Mouse (Mus musculus) midbrain, embryonic 12.5 days (tissue): ENCODE results near the gene Gm10061. TPM values are rescaled to one million over a fixed set of nuclear protein-coding genes. Genes with fewer than 3 reads are reported as not detected.
"Not testable (repeated sequence)": the region's sequence is repeated elsewhere in the genome, so short reads cannot be mapped to it uniquely, and the experiment has no call there.

ENCODE experiments used
- ATAC-seq: fragments of 200-750 bp; cut with Nextera tagmentation; 2 replicates; pipeline ENCODE4 v1.8.0; 2017; ENCODE audit warnings: low read depth, moderate TSS enrichment, moderate library complexity; ENCODE audit not compliant: low FRiP score
- H3K27ac ChIP-seq: fragments of 300-500 bp; sonication (generic); replicated peaks from 2 replicates; pipeline ENCODE4 v1.5.1; 2016; ENCODE audit warnings: mild to moderate bottlenecking
- H3K27me3 ChIP-seq: fragments of 300-500 bp; sonication (generic); 2 replicates; pipeline ENCODE4 v1.6.1; 2016; ENCODE audit warnings: mild to moderate bottlenecking
- H3K36me3 ChIP-seq: fragments of 300-500 bp; sonication (generic); 2 replicates; pipeline ENCODE4 v1.6.1; 2016
- H3K4me1 ChIP-seq: fragments of 300-500 bp; sonication (generic); 2 replicates; pipeline ENCODE4 v1.6.1; 2016
- H3K4me2 ChIP-seq: fragments of 300-500 bp; sonication (generic); replicated peaks from 2 replicates; pipeline ENCODE4 v1.6.1; 2016; ENCODE audit warnings: mild to moderate bottlenecking, moderate library complexity
- H3K4me3 ChIP-seq: fragments of 300-500 bp; sonication (generic); 2 replicates; pipeline ENCODE4 v1.5.1; 2016; ENCODE audit warnings: mild to moderate bottlenecking
- H3K9ac ChIP-seq: fragments of 300-500 bp; sonication (generic); replicated peaks from 2 replicates; pipeline ENCODE4 v1.6.1; 2016; ENCODE audit warnings: mild to moderate bottlenecking, moderate library complexity
- H3K9me3 ChIP-seq: fragments of 300-500 bp; sonication (generic); 2 replicates; pipeline ENCODE4 v1.6.1; 2016; ENCODE audit warnings: mild to moderate bottlenecking
- WGBS: fragments of 180-500 bp; shearing (Covaris S2); methylation state at CpG from one replicate; pipeline ENCODE4 v1.1.7; 2016; 5-methylcytosine and 5-hydroxymethylcytosine counted together
- polyA plus RNA-seq: library from polyadenylated mRNA; unstranded; fragments of >200 nt; fragmentation: Nextera tagmentation; extraction: Ambion mirVana; gene quantifications from 2 replicates; pipeline ENCODE4 v1.2.1, GENCODE M21; 2016

Gm10061 gene
- polyA plus RNA-seq = not detected in 2 replicates

DNA sequence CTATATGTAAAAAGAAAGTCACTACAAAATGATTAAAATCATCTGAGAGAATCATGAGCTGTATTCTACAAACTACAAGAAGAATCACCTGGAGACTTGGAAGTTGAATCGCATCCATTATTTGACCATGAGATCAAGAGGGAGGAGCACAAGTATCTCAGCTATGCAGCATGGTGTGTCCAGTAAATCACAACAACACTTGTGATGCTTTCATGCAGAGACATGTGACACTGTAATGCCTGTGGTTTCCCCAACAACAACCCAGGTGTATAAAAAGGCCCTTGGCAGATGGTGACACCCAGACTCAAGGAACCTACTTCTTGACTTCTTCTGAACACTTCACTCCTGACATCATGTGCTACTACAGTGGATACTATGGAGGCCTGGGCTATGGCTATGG lies at the start of gene Gm10061:
Gm10061 (plus strand) TSS at position 301 of the 400 bp plus-strand sequence.
- Histone ChIP-seq H3K4me2 (no peak within 1 kb of the TSS), H3K9ac (no peak within 1 kb of the TSS), H3K4me1 (no peaks in the 10 kb centered on the region), H3K4me3 (no peak within 1 kb of the TSS), H3K27me3 (no peaks in the 10 kb centered on the region), H3K9me3 (no peaks in the 10 kb centered on the region; the same call in 1 of the 2 replicates), H3K36me3 (no peaks in the 10 kb centered on the region), H3K27ac (no peak within 1 kb of the TSS)
- no peak for ATAC-seq
- 89% methylated on average over 1 of the region's 1 CpGs for WGBS

DNA sequence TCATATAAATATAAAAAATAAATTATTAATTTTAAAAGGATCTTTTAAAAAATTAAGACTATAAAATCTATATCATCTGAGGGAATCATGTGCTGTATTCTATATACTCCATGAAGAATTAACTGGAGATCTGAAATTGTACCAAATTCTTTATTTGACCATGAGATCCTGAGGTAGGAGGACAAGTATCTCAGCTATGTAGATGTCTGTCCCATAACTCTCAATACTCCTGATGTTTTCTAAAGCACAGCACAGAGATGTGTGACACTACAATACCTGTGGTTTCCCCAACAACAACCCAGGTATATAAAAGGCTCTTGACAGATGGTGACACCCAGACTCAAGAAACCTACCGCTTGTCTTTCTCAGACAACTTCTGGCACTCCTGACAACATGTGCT lies 10.3 kb upstream of the Gm10061 start, which contains the start of gene Gm6358:
Gm6358 (plus strand) TSS at position 301 of the 400 bp plus-strand sequence.
- no peak within 1 kb of the TSS for H3K9ac ChIP-seq
- no peaks in the 10 kb centered on the region for H3K9me3 ChIP-seq
- no peak within 1 kb of the TSS for H3K4me2 ChIP-seq
- no peaks in the 10 kb centered on the region for H3K27me3 ChIP-seq
- no peak within 1 kb of the TSS for H3K27ac ChIP-seq
- ATAC-seq = no peak
- H3K4me3 ChIP-seq = no peak within 1 kb of the TSS
- H3K36me3 ChIP-seq = no peaks in the 10 kb centered on the region
- WGBS = 95% methylated on average over 1 of the region's 1 CpGs
- H3K4me1 ChIP-seq = no peaks in the 10 kb centered on the region

DNA sequence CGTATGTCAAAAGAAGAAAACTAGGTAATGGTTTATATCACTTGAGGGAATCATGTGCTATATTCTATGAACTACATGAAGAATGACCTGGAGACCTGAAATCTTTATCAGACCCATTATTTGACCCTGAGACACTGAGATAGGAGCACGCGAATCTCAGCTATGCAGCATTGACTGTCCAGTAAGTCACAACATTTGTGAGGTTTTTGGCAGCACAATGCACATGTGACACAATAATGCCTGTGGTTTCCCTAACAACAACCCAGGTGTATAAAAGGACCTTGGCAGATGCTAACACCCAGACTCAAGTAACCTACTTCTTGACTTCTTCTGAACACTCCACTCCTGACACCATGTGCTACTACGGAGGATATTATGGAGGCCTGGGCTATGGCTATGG lies 6.8 kb downstream of the Gm10061 start, which contains the start of gene Gm9789:
Gm9789 (plus strand) TSS at position 301 of the 400 bp plus-strand sequence.
- no peak within 1 kb of the TSS for H3K27ac ChIP-seq
- no peak within 1 kb of the TSS for H3K9ac ChIP-seq
- no peak within 1 kb of the TSS for H3K4me2 ChIP-seq
- no peak for ATAC-seq
- no peak within 1 kb of the TSS for H3K4me3 ChIP-seq
- no peaks in the 10 kb centered on the region for H3K4me1 ChIP-seq
- no peaks in the 10 kb centered on the region for H3K36me3 ChIP-seq
- H3K27me3 ChIP-seq = no peaks in the 10 kb centered on the region
- no peaks in the 10 kb centered on the region for H3K9me3 ChIP-seq
- WGBS = 85% methylated on average over 4 of the region's 4 CpGs

- not testable (repeated sequence) for ATAC-seq, H3K9me3 ChIP-seq, H3K4me3 ChIP-seq
Observed at GRCm38 (mm10) chr16:89169190-89169589, 18.3 kb downstream of the Gm10061 start, which contains the start of gene Gm7735. Gene Gm7735, plus strand, starts transcription at chr16:89169490.

GRCm38 (mm10) chr16:89174435-89174834 lies 23.5 kb downstream of the Gm10061 start, which contains the start of gene 1110057P08Rik:
Gene 1110057P08Rik, plus strand, starts transcription at chr16:89174735.
- Histone ChIP-seq H3K9ac (no peak within 1 kb of the TSS), H3K36me3 (no peaks in the 10 kb centered on the region), H3K27me3 (no peaks in the 10 kb centered on the region), H3K4me3 (no peak within 1 kb of the TSS), H3K4me1 (no peaks in the 10 kb centered on the region), H3K27ac (no peak within 1 kb of the TSS), H3K4me2 (no peak within 1 kb of the TSS), H3K9me3 (no peaks in the 10 kb centered on the region)
- ATAC-seq = no peak
- 84% methylated on average over 2 of the region's 2 CpGs for WGBS

More at GRCm38 (mm10) chr16:89169190-89169589, 18.3 kb downstream of the Gm10061 start, which contains the start of gene Gm7735:
- not testable (repeated sequence) for H3K9ac ChIP-seq, H3K27me3 ChIP-seq, H3K36me3 ChIP-seq, H3K4me2 ChIP-seq, H3K4me1 ChIP-seq, H3K27ac ChIP-seq

DNA sequence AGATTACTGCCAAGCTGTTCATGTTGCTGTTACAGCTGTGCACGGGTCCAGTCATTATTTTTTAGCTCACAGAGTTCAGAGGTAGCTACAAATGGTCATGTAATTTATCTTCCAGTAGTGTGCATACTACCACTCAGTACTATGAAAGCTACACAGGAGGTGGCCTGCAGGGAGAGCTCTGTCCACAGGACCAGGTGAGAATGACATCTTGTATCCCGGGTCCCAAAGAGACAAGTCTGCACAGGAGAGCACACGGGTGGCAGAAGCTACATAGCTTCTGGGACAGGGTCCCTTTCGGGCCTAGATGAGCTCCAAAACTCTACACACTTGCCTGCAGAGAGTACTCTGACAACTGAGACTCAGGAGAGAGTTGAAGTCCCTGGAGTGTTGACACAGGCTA lies 37.7 kb downstream of the Gm10061 start:
- Histone ChIP-seq H3K27me3 (no peaks in the 10 kb centered on the region), H3K9me3 (no peaks in the 10 kb centered on the region), H3K4me2 (no peak overlapping the region), H3K4me3 (no peak overlapping the region), H3K4me1 (no peaks in the 10 kb centered on the region), H3K27ac (no peak overlapping the region), H3K9ac (no peak overlapping the region), H3K36me3 (no peaks in the 10 kb centered on the region)
- WGBS = 86% methylated on average over 4 of the region's 4 CpGs
- ATAC-seq = no peak

Other genes starting within 250 kb of the Gm10061 start
- not detected in 2 replicates for gene Krtap19-9b, start 218.8 kb upstream of the Gm10061 start, polyA plus RNA-seq
- not detected in 2 replicates for gene Krtap16-3, start 188.2 kb upstream of the Gm10061 start, polyA plus RNA-seq
- gene Krtap22-2, start 140.3 kb upstream of the Gm10061 start, polyA plus RNA-seq = not detected in 2 replicates
- gene Gm10229, start 135.8 kb upstream of the Gm10061 start, polyA plus RNA-seq = not detected in 2 replicates
- gene Krtap6-1, start 119.4 kb upstream of the Gm10061 start, polyA plus RNA-seq = not detected in 2 replicates
- gene Gm10228, start 109.6 kb upstream of the Gm10061 start, polyA plus RNA-seq = not detected in 2 replicates
- not detected in 2 replicates for gene Krtap6-5, start 103.2 kb upstream of the Gm10061 start, polyA plus RNA-seq
- not detected in 2 replicates for gene 1110025L11Rik, start 87.1 kb upstream of the Gm10061 start, polyA plus RNA-seq
- not detected in 2 replicates for gene Krtap6-3, start 67.1 kb upstream of the Gm10061 start, polyA plus RNA-seq
- not detected in 2 replicates for gene Gm6358, start 10.2 kb upstream of the Gm10061 start, polyA plus RNA-seq
- not detected in 2 replicates for gene Gm9789, start 6.9 kb downstream of the Gm10061 start, polyA plus RNA-seq
- gene Gm7735, start 18.4 kb downstream of the Gm10061 start, polyA plus RNA-seq = not detected in 2 replicates
- not detected in 2 replicates for gene 1110057P08Rik, start 23.6 kb downstream of the Gm10061 start, polyA plus RNA-seq
- gene Krtap20-2, start 54.8 kb downstream of the Gm10061 start, polyA plus RNA-seq = not detected in 2 replicates